Mouse (Mus musculus) skeletal muscle tissue, adult 2 months (tissue): ENCODE results near the gene Atp8b5.

ENCODE experiments used
- DNase-seq: peaks from one replicate; pipeline ENCODE4 v3.0.0-alpha.2; 2012; ENCODE audit warnings: low read depth, low spot score

Gene Atp8b5

GRCm38 (mm10) chr4:43322336-43322735 is 55.4 kb downstream of the Atp8b5 start:
- no peak for DNase-seq

DNA sequence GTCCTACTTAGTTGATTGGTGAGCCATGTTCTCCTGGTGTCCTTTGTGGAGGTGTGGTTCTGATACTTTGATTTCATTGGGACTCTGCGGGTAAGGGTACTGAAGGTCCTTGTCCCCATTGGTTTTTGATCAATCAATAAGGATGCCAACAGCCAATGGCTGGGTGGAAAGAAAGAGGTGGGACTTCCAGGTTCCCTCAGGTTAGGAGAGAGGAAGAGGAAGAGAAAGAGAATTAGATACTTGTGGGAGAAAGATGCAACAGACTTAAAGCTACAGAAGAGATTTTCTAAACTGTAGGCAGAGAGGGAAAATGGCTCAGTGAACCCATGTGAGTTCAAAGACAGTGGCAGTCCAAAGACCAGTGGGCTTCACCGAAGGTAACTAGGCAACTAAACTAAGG is 60.2 kb downstream of the Atp8b5 start:
- no peak for DNase-seq

DNA sequence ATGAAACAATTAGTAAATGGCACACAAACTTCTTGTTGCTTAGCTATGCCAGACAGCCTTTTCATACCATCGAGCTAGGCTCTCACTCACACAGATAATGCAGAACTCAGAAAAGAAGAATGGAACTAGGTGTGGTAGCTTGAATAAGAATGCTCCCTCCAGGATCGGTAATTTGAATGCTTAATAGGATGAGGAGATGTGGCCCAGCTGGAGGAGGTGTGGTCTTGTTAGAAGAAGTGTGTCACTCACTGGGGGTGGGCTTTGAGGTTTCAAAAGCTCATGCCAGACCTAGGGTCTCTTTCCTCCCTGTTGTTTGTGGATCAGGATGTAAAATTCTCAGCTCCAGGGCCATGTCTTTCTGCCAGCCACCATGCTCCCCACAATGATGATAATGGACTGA is 67.8 kb downstream of the Atp8b5 start:
- DNase-seq = no peak

DNA sequence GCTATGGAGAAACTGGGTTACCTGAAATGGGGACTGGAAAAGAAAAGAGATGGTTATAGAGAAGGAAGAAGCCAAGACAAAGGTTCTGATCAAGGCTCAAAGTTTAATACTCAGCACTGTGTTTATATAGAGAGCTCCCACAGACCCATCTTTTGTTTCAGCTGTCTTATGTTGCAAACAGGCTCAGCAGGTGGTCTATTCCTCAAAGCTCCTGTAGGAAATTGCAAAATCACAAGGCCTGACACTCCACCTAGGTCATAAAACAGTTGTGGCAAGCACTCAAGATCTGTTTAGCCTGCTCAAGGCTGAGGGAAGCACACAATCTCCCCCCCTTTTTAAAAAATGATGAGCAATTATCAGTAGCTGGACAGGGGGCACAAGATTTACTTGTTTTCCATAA is 69.2 kb downstream of the Atp8b5 start:
- DNase-seq = no peak

DNA sequence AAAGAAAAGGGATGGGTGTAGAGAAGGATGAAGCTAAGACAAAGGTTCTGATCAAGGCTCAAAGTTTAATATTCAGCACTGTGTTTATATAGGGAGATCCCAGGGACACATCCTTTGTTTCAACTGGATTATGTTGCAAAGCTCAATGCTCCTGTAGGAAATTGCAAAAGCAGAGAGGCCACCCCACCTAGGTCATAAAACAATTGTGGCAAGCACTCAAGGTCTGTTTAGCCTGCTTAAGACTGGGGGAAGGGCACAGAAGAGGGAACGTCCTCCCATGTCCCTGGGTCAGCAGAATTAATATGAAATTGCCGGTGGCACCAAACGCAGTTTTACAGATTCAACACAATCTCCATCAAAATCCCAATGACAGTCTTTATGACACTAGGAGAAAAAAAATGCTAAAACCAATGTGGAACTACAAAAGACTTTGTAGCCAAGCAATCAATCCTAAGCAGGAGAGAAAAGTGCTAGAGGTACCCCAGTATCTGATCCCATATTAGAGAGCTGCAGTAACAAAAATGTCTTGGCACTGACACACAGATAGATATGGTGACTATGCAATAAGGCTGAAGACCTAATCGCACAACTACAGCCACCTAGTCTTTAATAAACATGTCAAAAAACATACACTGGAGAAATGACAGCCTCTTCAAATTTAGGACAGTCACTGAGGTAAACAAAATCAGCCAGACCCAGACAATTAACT is 73.3 kb downstream of the Atp8b5 start:
- no peak for DNase-seq

GRCm38 (mm10) chr4:43341276-43341891 is 74.4 kb downstream of the Atp8b5 start:
- DNase-seq = no peak

DNA sequence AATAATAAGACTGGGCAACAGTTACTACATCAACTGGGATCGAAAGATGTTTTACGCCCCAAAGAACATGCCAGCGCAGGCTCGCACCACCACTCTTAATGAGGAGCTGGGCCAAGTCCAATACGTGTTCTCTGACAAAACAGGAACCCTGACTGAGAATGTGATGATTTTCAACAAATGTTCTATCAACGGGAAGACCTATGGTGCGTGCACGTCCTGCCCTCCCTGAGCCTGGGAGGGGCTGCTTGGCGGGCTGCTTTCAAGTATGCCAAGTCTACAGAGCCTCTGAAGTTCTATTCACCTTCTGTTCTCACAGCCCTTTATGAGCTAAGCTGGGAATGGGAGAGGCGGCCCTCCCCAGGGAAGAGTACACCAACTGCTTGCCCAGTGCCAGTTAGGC is 75.5 kb downstream of the Atp8b5 start:
- no peak for DNase-seq

- no peak for DNase-seq
Observed at GRCm38 (mm10) chr4:43344932-43345331, 78.0 kb downstream of the Atp8b5 start.

- no peak for DNase-seq
Observed at GRCm38 (mm10) chr4:43349206-43349605, 82.2 kb downstream of the Atp8b5 start.

DNA sequence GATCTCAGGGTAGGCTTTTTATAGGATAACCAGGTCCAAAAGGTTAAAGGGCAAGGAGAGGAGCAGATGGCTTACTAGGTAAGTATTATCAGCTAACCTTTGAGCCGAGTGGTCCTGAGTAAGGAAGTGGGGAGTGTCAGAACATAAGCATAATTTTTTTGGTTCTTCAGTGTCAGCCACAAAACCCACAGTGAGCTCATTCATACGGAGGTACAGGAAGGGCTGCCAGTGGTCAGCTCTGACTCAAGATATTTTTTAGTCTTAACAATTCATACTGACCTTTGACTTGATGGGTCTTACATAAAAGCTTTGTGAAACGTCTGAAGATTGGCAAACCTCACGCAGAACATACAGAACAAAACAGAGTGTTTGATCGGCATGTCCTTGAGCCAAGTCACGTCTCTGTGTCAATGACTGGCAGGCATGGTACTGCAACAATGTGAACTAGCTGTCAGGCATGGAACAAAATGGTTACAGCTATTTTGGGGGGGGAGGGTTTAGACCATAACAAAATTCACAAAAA is 83.1 kb downstream of the Atp8b5 start:
- DNase-seq = no peak

GRCm38 (mm10) chr4:43353662-43354061 is 86.7 kb downstream of the Atp8b5 start:
- DNase-seq = no peak

- DNase-seq = no peak
Observed at GRCm38 (mm10) chr4:43364914-43365560, 98.1 kb downstream of the Atp8b5 start.

DNA sequence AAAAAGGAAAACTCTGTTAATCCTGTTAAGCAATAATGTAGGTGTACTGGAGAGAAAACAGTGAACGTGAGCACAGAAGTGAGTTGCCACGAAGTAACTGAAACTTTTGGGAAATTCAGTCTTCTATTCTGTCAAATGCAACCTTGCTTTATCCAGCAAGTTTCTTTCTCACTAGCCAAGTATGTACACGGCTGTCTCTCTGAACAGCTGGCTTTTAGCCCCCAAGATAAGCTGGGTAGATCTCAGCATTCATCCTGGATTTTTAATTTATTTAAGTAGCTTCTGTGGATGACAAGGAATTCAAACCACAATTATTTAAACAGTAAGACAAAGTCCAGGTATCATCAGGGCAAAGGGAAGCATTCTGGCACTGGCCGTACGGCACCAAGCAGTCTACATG is 100.3 kb downstream of the Atp8b5 start:
- DNase-seq = no peak

GRCm38 (mm10) chr4:43367787-43368186 is 100.8 kb downstream of the Atp8b5 start:
- DNase-seq = no peak

DNA sequence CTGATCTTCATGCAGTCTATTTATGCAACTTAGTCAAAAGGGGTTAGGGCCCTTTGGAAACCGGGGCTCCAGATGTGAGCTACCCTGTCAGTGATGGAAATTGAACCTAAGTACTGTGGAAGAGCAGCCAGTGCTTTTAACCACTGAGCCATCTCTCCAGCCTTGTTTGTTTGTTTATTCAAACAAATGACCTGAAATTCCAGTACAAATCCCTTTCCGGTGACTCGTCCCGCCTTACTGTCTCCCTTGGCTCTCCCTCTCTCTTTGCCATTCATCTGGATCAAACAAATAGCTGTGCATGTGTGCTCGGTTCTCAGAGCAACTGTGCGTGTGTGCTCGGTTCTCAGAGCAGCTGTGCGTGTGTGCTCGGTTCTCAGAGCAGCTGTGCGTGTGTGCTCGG is 104.4 kb downstream of the Atp8b5 start:
- no peak for DNase-seq

- no peak for DNase-seq
Observed at GRCm38 (mm10) chr4:43372155-43372554, 105.2 kb downstream of the Atp8b5 start.

GRCm38 (mm10) chr4:43374266-43374665 is 107.3 kb downstream of the Atp8b5 start:
- no peak for DNase-seq

DNA sequence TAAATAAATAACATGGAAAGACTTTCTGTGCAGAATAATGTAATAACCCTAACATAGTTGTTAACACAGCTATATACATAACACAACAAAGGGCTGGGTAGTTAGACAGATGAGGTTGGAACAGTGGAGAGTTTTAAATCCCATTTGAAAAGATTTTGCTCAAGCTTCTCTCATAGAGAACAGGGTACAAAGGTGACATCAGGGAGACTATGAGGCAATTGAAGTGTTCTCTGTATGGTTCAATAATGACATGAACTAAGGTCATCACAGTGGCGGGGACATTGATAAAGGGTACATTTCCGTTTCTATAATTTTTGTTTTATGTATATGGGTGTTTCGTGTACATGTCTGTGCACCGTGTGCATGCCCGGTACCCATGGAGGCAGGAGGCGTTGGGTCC is 112.6 kb downstream of the Atp8b5 start:
- no peak for DNase-seq

GRCm38 (mm10) chr4:43380951-43381350 is 114.0 kb downstream of the Atp8b5 start:
- no peak for DNase-seq

DNA sequence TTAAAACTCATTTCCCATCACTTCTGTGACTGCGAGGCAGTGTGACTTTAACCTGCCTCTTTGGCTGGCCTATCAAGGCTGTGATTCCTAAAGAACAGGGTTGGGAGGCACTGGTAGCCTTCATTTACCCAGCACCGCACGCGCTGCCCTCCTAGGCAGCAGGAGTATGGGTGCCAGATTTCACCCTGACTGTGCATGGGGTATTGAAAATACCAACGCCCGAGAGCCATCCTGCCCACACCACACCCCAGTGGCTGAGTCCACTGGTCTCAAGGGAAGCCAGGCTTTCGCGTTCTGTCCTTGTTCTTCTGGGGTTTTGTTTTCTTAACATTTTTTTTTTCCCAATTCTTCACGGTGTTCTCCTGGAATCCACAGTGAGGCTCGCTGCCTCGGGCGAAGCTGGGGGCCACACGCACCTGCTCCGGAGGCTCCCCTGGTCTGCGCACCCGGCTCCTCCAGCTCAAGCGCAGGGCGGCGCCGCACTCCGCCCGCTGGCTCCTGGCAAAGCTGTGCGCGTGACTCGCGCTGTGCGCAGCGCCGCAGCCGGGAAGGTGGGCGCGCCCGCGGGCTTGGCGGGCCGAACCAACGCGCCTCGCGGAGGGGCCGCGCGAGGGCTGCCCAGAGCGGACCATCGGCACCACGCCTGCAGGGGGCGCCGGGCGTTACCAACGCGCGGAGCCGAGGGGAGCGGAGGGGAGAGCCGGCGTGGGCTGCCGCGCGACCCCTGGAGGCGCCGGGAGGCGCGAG is 114.6 kb downstream of the Atp8b5 start, which contains the start of gene Rusc2:
Rusc2 (plus strand) TSS at position 572 of the 747 bp plus-strand sequence.
- DNase-seq = peak; percentile 82

DNA sequence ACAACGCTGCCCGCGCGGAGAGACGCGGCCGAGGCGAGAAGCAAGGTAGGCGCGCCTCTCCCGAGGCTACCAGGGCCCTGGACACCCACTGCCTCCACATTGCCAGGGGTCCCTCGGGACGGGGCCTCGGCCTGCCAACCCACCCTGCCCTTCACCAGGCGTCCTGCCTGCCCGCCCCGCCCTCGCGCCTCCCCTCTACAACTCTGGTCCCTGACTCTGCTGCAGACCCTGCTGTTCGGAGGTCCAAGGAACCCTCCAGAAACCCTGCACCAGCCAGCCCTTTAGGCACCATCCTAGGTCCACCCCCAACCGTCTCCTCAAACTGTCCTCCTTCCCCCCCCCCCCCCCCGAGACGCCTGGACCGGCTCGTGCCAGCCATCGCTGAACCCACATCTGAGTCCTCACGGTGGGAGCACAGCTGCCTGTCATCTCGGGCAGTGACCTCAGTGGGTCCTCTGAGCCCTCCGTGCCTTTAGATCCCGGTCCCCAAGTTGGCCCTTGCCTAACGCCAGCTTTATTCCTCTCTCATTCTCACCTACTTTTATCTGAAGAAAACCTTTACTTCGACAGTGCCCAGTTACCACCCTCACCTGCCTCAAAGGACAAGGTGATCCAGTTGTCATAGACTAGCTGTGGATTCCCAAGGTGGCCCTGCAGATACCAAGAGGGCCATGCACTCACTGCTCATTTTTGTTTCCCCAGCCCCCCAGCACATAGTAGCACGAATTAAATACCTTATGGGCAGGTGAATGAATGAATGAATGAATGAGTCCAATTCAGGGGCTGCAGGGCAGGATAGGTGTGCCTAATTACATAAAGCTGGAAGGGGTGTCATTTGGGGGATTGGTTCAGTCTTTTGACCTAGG is 115.4 kb downstream of the Atp8b5 start:
- no peak for DNase-seq
